Mouse (Mus musculus): Measurements from ENCODE around the gene Spa17. TPM values are rescaled to one million over a fixed set of nuclear protein-coding genes. Genes with fewer than 3 reads are reported as not detected.

The Spa17 gene
- polyA plus RNA-seq, 1 experiment from 2014 or later: 7.1 TPM

GRCm38 (mm10) chr9:37613911-37614280 lies 374 bp upstream of the Spa17 start:
- Histone ChIP-seq H3K36me3 (no peaks in the 10 kb centered on the region), H3K27me3 (ENCODE audit: insufficient read depth, poor library complexity, severe bottlenecking) (no peaks in the 10 kb centered on the region), H3K4me1 (no peaks in the 10 kb centered on the region), H3K9me3 (no peaks in the 10 kb centered on the region), H3K27ac (peak overlapping the region; percentile 90), H3K4me3 (peak overlapping the region; percentile 77)
- WGBS: 23% methylated on average over 6 of the region's 6 CpGs
- DNase-seq (ENCODE audit: low spot score): no peak

- Histone ChIP-seq H3K4me1 (no peaks in the 10 kb centered on the region), H3K27ac (no peak overlapping the region), H3K36me3 (no peaks in the 10 kb centered on the region), H3K4me3 (no peak overlapping the region), H3K9me3 (no peaks in the 10 kb centered on the region), H3K27me3 (ENCODE audit: insufficient read depth, poor library complexity, severe bottlenecking) (no peaks in the 10 kb centered on the region)
- WGBS: 74% methylated on average over 4 of the region's 4 CpGs
- DNase-seq (ENCODE audit: low spot score): no peak
Observed at GRCm38 (mm10) chr9:37609558-37609957, 4.0 kb downstream of the Spa17 start.

- Histone ChIP-seq H3K27ac (no peak overlapping the region), H3K4me3 (no peak overlapping the region), H3K4me1 (no peaks in the 10 kb centered on the region), H3K9me3 (no peaks in the 10 kb centered on the region), H3K27me3 (ENCODE audit: insufficient read depth, poor library complexity, severe bottlenecking) (no peaks in the 10 kb centered on the region), H3K36me3 (no peaks in the 10 kb centered on the region)
- 67% methylated on average over 3 of the region's 3 CpGs for WGBS
- no peak for DNase-seq (ENCODE audit: low spot score)
Observed at GRCm38 (mm10) chr9:37605089-37605488, 8.4 kb downstream of the Spa17 start.

- Histone ChIP-seq H3K4me1 (no peaks in the 10 kb centered on the region), H3K27me3 (ENCODE audit: insufficient read depth, poor library complexity, severe bottlenecking) (no peaks in the 10 kb centered on the region), H3K9me3 (no peaks in the 10 kb centered on the region), H3K4me3 (no peak overlapping the region), H3K36me3 (no peaks in the 10 kb centered on the region), H3K27ac (no peak overlapping the region)
- 81% methylated on average over 2 of the region's 2 CpGs for WGBS
- no peak for DNase-seq (ENCODE audit: low spot score)
Observed at GRCm38 (mm10) chr9:37600538-37601205, 12.8 kb downstream of the Spa17 start.

DNA sequence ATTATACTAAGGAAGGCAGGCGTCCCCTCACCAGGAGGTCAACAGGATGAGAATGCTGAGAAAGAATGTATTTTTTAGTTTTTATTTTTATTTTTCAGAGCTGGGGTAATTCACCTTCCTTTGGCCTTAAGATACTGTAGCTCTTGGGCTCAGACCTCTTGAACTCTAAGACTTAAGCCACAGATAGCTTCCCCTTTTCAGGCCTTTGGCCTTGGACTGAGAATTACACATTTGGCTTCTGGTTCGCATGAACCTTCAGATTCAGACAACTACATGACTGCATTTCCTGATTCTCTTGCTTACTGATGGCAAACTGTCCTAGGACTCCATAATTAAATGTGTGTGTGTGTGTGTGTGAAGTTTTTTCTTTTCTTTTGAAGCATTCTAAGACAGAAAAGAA lies 14.9 kb downstream of the Spa17 start:
- Histone ChIP-seq H3K4me3 (no peak overlapping the region), H3K9me3 (no peaks in the 10 kb centered on the region), H3K27me3 (ENCODE audit: insufficient read depth, poor library complexity, severe bottlenecking) (no peaks in the 10 kb centered on the region), H3K4me1 (no peaks in the 10 kb centered on the region), H3K27ac (no peak overlapping the region), H3K36me3 (no peaks in the 10 kb centered on the region)
- no peak for DNase-seq (ENCODE audit: low spot score)
- WGBS: 90% methylated on average over 2 of the region's 2 CpGs

DNA sequence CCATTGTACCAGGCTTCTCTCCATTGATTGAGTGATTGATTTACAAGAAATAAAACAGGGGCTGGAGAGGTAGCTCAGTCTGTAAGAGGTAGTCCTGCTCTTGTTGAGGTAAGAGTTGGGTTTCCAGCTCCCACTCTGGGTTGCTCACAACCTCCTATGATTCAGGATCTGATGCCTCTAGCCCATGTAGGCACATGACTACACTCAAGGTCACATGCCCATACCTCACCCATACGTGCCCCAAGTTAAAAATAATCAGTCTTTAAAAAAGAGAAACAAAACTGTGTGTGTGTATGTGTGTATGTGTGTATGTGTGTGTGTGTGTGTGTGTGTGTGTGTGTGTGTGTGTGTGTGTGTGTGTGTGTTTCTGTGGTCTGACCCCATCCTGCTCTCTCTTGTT lies 18.0 kb downstream of the Spa17 start:
- Histone ChIP-seq H3K9me3 (no peaks in the 10 kb centered on the region), H3K4me3 (no peak overlapping the region), H3K36me3 (no peaks in the 10 kb centered on the region), H3K27me3 (ENCODE audit: insufficient read depth, poor library complexity, severe bottlenecking) (no peaks in the 10 kb centered on the region), H3K4me1 (peaks cover 7% of the 10 kb centered on the region; the same call in 1 of the 2 replicates), H3K27ac (no peak overlapping the region)
- 81% methylated on average over 1 of the region's 1 CpGs for WGBS
- no peak for DNase-seq (ENCODE audit: low spot score)

GRCm38 (mm10) chr9:37593690-37594089 lies 19.8 kb downstream of the Spa17 start:
- WGBS: 85% methylated on average over 3 of the region's 3 CpGs
- DNase-seq (ENCODE audit: low spot score): no peak
- peaks cover 7% of the 10 kb centered on the region; the same call in 1 of the 2 replicates for H3K4me1 ChIP-seq
- no peak overlapping the region for H3K4me3 ChIP-seq
- no peaks in the 10 kb centered on the region for H3K36me3 ChIP-seq
- H3K9me3 ChIP-seq: no peaks in the 10 kb centered on the region
- no peaks in the 10 kb centered on the region for H3K27me3 ChIP-seq (ENCODE audit: insufficient read depth, poor library complexity, severe bottlenecking)
- no peak overlapping the region for H3K27ac ChIP-seq

- peaks cover 7% of the 10 kb centered on the region; the same call in 1 of the 2 replicates for H3K4me1 ChIP-seq
- no peaks in the 10 kb centered on the region for H3K36me3 ChIP-seq
- no peaks in the 10 kb centered on the region for H3K27me3 ChIP-seq (ENCODE audit: insufficient read depth, poor library complexity, severe bottlenecking)
Observed at GRCm38 (mm10) chr9:37592633-37593032, 20.9 kb downstream of the Spa17 start.

DNA sequence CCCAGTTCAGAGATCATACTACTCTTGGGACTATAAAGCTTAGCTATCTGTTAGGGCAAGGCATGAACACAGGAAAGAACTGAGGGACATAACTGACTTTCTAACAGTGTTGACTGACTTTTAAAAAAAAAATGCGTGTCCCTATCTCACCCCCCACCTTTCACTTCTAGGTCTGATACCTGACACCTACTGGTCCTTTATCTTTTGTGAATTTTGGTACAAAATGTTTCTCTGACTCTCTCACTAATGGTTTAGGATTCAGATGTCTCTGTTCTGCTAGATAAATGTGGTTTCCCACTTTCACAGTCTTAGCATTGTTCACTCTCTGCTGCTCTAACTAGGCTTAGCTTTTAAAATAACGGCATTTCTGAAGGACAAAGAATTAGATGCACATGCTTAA lies 21.5 kb downstream of the Spa17 start:
- H3K4me3 ChIP-seq: no peak overlapping the region
- no peaks in the 10 kb centered on the region for H3K36me3 ChIP-seq
- H3K27ac ChIP-seq: no peak overlapping the region
- H3K4me1 ChIP-seq: peaks cover 7% of the 10 kb centered on the region; the same call in 1 of the 2 replicates
- DNase-seq (ENCODE audit: low spot score): no peak
- H3K27me3 ChIP-seq (ENCODE audit: insufficient read depth, poor library complexity, severe bottlenecking): no peaks in the 10 kb centered on the region
- H3K9me3 ChIP-seq: peaks cover 3% of the 10 kb centered on the region; the same call in 1 of the 2 replicates
- WGBS: 70% methylated on average over 2 of the region's 2 CpGs

More at GRCm38 (mm10) chr9:37592633-37593032, 20.9 kb downstream of the Spa17 start:
- H3K4me3 ChIP-seq: no peak overlapping the region
- peak overlapping the region; percentile 10; the same call in 1 of the 2 replicates for H3K27ac ChIP-seq
- no peak for DNase-seq (ENCODE audit: low spot score)
- H3K9me3 ChIP-seq: peaks cover 3% of the 10 kb centered on the region; the same call in 1 of the 2 replicates
- WGBS: 55% methylated on average over 6 of the region's 6 CpGs

DNA sequence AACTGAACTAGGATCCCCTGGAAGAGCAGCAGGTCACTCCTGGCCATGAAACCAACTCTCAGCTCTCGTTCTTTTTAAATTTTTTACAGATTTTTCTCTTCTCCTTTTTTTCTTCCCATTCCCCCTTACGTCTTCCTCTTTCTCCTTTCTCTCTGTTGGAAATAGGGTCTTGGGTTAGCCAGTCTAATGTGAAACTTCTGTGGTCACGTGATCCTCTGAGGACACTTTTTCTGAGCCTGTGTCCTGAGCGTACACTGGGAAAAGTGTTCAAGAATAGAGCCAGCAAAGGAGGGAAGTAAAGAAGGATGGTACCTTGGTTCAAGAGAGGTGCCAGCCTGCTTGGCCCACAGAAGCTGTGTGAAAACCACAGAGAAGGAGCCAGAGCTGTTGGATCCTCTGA lies 23.1 kb downstream of the Spa17 start:
- no peak for DNase-seq (ENCODE audit: low spot score)
- 92% methylated on average over 4 of the region's 4 CpGs for WGBS
- H3K9me3 ChIP-seq: peaks cover 3% of the 10 kb centered on the region; the same call in 1 of the 2 replicates
- H3K36me3 ChIP-seq: no peaks in the 10 kb centered on the region
- H3K27ac ChIP-seq: no peak overlapping the region
- H3K4me3 ChIP-seq: no peak overlapping the region
- H3K4me1 ChIP-seq: peaks cover 7% of the 10 kb centered on the region; the same call in 1 of the 2 replicates
- no peaks in the 10 kb centered on the region for H3K27me3 ChIP-seq (ENCODE audit: insufficient read depth, poor library complexity, severe bottlenecking)

DNA sequence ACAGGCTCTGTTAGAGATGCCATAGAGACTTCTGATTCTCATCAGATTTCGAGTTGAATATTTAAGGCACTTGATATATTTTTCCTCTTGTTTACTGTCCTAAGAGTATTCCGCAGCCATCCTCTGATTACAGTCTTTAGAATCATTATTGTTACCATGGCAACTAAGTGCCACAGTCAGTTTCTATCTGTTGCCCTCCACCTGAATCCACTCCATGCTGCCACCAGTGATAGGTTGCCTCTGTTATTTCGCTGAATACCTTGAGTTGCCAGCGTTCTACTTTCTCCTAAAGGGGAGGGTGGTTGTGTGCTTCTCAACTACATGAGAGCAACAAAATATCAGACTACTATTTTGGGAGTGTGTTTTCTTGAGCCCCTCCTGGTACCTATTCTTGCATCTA lies 26.8 kb downstream of the Spa17 start:
- Histone ChIP-seq H3K27me3 (ENCODE audit: insufficient read depth, poor library complexity, severe bottlenecking) (no peaks in the 10 kb centered on the region), H3K4me1 (no peaks in the 10 kb centered on the region), H3K27ac (no peak overlapping the region), H3K9me3 (peaks cover 3% of the 10 kb centered on the region; the same call in 1 of the 2 replicates), H3K36me3 (no peaks in the 10 kb centered on the region), H3K4me3 (no peak overlapping the region)
- DNase-seq (ENCODE audit: low spot score): no peak
- 75% methylated on average over 4 of the region's 4 CpGs for WGBS

DNA sequence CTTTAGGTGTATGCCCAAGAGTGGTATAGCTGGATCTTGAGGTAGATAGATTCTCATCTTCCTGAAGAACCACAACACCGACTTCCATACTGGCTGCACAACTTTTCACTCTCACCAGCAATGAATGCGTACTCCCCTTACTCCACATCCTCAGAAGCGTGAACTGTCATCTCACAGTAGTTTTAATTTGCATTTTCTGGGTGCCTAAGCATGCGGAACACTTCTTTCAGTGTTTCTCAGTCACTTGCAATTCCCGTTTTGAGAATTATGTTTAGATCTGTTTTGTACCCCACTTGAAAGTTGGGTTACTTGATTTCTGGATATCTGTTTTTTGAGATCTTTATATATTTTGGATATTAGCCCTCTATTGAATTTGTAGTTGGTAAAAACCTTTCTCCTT lies 29.9 kb downstream of the Spa17 start:
- Histone ChIP-seq H3K36me3 (no peaks in the 10 kb centered on the region), H3K4me3 (no peak overlapping the region), H3K4me1 (no peaks in the 10 kb centered on the region), H3K27me3 (ENCODE audit: insufficient read depth, poor library complexity, severe bottlenecking) (no peaks in the 10 kb centered on the region), H3K27ac (no peak overlapping the region), H3K9me3 (peaks cover 3% of the 10 kb centered on the region; the same call in 1 of the 2 replicates)
- DNase-seq (ENCODE audit: low spot score): no peak
- 81% methylated on average over 5 of the region's 5 CpGs for WGBS

- 28% methylated on average over 14 of the region's 14 CpGs for WGBS
- H3K27me3 ChIP-seq (ENCODE audit: insufficient read depth, poor library complexity, severe bottlenecking): peaks cover 4% of the 10 kb centered on the region
- H3K4me1 ChIP-seq: peaks cover 22% of the 10 kb centered on the region
- H3K9me3 ChIP-seq: no peaks in the 10 kb centered on the region
- peak overlapping the region; percentile 31; the same call in 1 of the 2 replicates for H3K4me3 ChIP-seq
- no peak overlapping the region for H3K27ac ChIP-seq
- no peaks in the 10 kb centered on the region for H3K36me3 ChIP-seq
- no peak for DNase-seq (ENCODE audit: low spot score)
Observed at GRCm38 (mm10) chr9:37576436-37576930, 37.0 kb downstream of the Spa17 start.
